Mouse (Mus musculus) adrenal gland, postnatal 36 days (tissue): ENCODE data around the gene Olfr651. TPM values are rescaled to one million over a fixed set of nuclear protein-coding genes. Genes with fewer than 3 reads are reported as not detected.
A peak's percentile ranks its signal among the peaks of the same experiment; 100 is the strongest.
"Not testable (repeated sequence)": the region's sequence is repeated elsewhere in the genome, so short reads cannot be mapped to it uniquely, and the experiment has no call there.

Experiments
- DNase-seq, 2 experiments: peaks; one replicate each; pipeline ENCODE4 v3.0.0; 2021; ENCODE audit warnings: mixed read lengths in 1 of 2
- long read RNA-seq, 2 experiments: library from polyadenylated mRNA; stranded (forward); transcript quantifications; one replicate each; pipeline ENCODE4 v2.0.0; 2021; ENCODE audit warnings: borderline sequencing depth in 2 of 2
- total RNA-seq, 2 experiments: library from RNA; stranded (reverse); gene quantifications; 2 replicates each; pipeline ENCODE4 v1.2.3; 2021

Gene Olfr651
- total RNA-seq, result not detected
- long read RNA-seq, experiment 1, result 0 reads
- long read RNA-seq, experiment 2, result 0 reads

DNA sequence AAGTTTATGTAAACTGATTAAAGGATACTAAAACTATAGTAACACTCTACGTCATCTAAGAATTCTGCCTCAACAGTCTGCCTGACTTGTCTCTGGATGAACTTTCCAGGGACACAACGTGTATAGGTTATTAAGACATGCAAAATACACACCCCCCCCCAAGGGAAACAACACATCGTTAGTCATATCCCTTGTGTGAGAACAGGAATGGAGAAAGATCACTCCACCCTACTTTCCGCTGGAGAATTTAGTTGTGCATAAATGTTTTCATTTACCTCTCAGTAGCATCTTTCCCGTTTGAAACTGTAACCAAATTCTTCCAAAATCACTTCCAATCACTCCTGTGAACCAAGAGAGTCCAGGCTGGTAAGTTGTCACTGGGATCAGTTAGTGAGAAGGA, at the start of gene Olfr651:
TSS of gene Olfr651 (plus strand) at position 301 of the 400 bp plus-strand sequence.
- no peak for DNase-seq

GRCm38 (mm10) chr7:104501186-104501585, 48.7 kb upstream of the Olfr651 start:
- DNase-seq, result not testable (repeated sequence)

- peak; percentile 70 to 73 for DNase-seq
These were observed 48.2 kb upstream of the Olfr651 start for GRCm38 (mm10) chr7:104501589-104502371.

DNA sequence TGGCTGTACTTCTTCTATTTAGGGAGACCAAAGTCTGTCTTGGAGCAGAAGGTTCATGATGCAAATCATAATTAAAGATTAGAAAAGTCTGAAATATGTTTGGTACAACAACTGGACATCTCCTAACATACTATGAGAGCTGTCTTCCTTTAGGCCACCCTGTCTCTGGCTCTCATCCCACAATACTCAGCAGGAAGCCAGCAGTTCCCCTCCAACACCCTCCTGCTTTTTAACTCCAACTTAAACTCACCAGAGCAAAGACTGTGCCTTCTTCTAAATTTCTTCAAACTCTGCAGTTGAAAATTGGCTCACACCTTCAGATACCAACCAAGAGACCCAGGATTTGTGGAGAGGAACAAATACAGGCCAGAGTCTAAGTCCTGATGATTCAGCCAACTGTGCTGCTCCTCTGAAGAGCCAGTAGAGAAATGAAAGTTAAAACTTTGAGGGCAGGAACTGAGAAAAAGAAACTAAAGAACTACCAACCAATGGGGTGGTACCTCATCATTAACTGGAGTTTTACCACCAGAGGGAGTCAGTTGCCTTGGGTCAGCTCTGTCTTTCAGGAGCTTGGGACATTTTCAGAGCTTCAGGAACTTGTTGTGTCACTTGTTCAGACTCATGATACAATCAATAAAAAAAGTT, 42.4 kb upstream of the Olfr651 start, which contains the start of gene Trim30d:
TSS of gene Trim30d (minus strand) at position 429 of the 645 bp plus-strand sequence.
- peak; percentile 1 to 7 for DNase-seq

DNA sequence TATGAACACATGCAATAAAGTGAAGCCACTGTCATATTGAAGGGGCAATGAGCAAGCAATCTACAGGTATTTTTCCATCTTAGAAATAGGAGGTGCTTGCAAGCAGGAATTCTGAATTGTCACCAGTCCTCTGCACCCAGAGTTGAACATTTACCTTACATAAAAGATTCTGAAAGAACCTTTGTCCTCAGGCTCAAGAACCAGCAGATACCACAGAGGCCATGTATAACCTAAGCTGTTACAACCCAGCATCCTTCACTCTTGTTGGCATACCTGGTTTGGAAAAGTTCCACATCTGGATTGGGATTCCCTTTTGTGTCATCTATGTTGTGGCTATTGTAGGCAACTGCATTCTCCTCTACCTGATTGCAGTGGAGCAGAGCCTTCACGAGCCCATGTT, 2.8 kb downstream of the Olfr651 start:
- DNase-seq, result no peak

- DNase-seq, result no peak
These were observed 10.7 kb downstream of the Olfr651 start, which contains the start of gene Olfr652 for GRCm38 (mm10) chr7:104560601-104561000. Olfr652 (plus strand) TSS chr7:104560901.

- DNase-seq, result no peak
These were observed 27.1 kb downstream of the Olfr651 start, which contains the start of gene Olfr653 for GRCm38 (mm10) chr7:104577014-104577413. Olfr653 (plus strand) TSS chr7:104577314.

DNA sequence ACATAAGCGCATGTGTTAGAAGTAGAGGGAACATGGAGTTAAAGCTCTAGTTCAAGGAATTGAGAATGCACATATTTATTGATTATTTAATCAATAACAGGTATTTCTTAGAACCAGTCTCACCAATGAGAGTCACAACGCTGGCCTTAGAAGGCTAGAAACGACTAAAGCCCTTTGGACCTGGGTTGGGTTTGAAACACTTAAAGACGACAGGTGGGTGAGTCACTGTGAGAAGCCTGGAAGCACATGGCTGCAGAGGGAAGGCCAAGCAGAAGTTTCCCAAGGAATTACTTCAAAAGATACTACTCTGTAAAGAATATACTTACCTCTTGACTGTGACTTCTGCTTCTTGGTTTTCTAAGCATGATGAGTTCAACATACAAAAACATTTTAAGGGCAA, 30.9 kb downstream of the Olfr651 start:
- DNase-seq, result no peak

- no peak for DNase-seq
These were observed 31.5 kb downstream of the Olfr651 start for GRCm38 (mm10) chr7:104581429-104581828.

DNA sequence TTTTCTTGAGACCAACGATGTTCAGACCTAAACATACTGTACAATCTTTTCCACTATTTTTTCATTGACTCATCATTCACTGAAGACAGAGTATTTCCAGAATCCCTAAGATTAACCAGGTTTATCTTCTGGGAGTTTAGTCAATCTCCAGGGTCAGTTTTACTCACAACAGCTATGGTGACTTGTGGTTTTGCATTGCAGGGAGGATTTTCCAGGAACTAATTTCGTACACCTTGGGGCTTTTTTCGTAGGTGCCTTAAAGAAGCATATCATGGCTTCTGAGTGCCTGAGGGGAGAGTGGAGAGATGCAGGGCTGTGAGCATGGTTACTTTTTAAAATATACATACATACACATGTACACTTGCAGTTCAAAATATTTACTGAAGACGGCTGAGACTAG, 36.8 kb downstream of the Olfr651 start, which contains the start of gene Olfr654:
TSS of gene Olfr654 (plus strand) at position 301 of the 400 bp plus-strand sequence.
- DNase-seq, result no peak

DNA sequence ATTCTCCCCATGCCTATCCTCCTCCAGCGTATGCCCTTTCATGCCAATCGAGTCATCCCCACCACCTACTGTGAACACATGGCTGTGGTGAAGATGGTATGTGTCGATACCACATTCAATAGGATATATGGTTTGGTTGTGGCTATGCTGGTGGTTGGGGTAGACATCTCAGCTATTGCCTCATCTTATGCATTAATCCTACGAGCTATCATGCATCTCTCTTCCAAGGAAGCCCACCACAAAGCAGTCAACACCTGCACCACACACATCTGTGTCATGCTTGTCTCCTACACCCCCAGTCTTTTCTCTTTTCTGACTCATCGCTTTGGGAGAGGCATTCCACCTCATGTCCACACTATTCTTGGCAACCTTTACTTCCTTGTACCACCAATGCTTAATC, 38.3 kb downstream of the Olfr651 start:
- DNase-seq, result no peak

- no peak for DNase-seq
These were observed 51.7 kb downstream of the Olfr651 start, which contains the start of gene Olfr655 for GRCm38 (mm10) chr7:104601679-104602078. Olfr655 (minus strand) TSS chr7:104601779.

GRCm38 (mm10) chr7:104603173-104603572, 53.2 kb downstream of the Olfr651 start:
- peak; percentile 27 to 49 for DNase-seq

Other genes starting within 250 kb of the Olfr651 start
- gene Trim12a, start 234.7 kb upstream of the Olfr651 start, total RNA-seq, result 10 to 100 TPM in 1 of 2 experiments, 1 to 10 TPM in 1; 9.7 to 19.6 TPM
- 1 to 10 TPM in 1 of 2 experiments, under 1 TPM in 1; 0.76 to 1.1 TPM for gene Trim34b, start 220.7 kb upstream of the Olfr651 start, total RNA-seq
- 10 to 100 TPM in 1 of 2 experiments, 1 to 10 TPM in 1; 9.9 to 14.6 TPM for gene Trim12c, start 196.8 kb upstream of the Olfr651 start, total RNA-seq
- under 1 TPM; 0.10 to 0.26 TPM for gene Trim30b, start 180.2 kb upstream of the Olfr651 start, total RNA-seq
- under 1 TPM in 1 of 2 experiments, not detected in 1; 0.17 TPM for gene Trim30c, start 149.3 kb upstream of the Olfr651 start, total RNA-seq
- 10 to 100 TPM in 1 of 2 experiments, 1 to 10 TPM in 1; 8.0 to 10.0 TPM for gene Trim30a, start 84.9 kb upstream of the Olfr651 start, total RNA-seq
- 10 to 100 TPM in 1 of 2 experiments, 1 to 10 TPM in 1; 6.2 to 13.0 TPM for gene Trim30d, start 42.3 kb upstream of the Olfr651 start, total RNA-seq
- not detected for gene Olfr652, start 10.8 kb downstream of the Olfr651 start, total RNA-seq
- not detected for gene Olfr653, start 27.2 kb downstream of the Olfr651 start, total RNA-seq
- not detected for gene Olfr654, start 36.9 kb downstream of the Olfr651 start, total RNA-seq
- not detected for gene Olfr655, start 51.6 kb downstream of the Olfr651 start, total RNA-seq
- not detected for gene Olfr656, start 63.8 kb downstream of the Olfr651 start, total RNA-seq
- gene Olfr657, start 74.7 kb downstream of the Olfr651 start, total RNA-seq, result not detected
- not detected for gene Olfr658, start 97.2 kb downstream of the Olfr651 start, total RNA-seq
- gene Olfr659, start 116.6 kb downstream of the Olfr651 start, total RNA-seq, result not detected
- gene Olfr661, start 136.4 kb downstream of the Olfr651 start, total RNA-seq, result not detected
- not detected for gene Usp17le, start 227.3 kb downstream of the Olfr651 start, total RNA-seq